Mouse (Mus musculus) spleen, postnatal 36 days (tissue): ENCODE measurements around the gene Appl2.

ENCODE experiments used
- DNase-seq, 2 experiments: peaks; one replicate each; pipeline ENCODE4 v3.0.0; 2022; ENCODE audit warnings: low spot score in 2 of 2, mixed read lengths in 1 of 2

The Appl2 gene

DNA sequence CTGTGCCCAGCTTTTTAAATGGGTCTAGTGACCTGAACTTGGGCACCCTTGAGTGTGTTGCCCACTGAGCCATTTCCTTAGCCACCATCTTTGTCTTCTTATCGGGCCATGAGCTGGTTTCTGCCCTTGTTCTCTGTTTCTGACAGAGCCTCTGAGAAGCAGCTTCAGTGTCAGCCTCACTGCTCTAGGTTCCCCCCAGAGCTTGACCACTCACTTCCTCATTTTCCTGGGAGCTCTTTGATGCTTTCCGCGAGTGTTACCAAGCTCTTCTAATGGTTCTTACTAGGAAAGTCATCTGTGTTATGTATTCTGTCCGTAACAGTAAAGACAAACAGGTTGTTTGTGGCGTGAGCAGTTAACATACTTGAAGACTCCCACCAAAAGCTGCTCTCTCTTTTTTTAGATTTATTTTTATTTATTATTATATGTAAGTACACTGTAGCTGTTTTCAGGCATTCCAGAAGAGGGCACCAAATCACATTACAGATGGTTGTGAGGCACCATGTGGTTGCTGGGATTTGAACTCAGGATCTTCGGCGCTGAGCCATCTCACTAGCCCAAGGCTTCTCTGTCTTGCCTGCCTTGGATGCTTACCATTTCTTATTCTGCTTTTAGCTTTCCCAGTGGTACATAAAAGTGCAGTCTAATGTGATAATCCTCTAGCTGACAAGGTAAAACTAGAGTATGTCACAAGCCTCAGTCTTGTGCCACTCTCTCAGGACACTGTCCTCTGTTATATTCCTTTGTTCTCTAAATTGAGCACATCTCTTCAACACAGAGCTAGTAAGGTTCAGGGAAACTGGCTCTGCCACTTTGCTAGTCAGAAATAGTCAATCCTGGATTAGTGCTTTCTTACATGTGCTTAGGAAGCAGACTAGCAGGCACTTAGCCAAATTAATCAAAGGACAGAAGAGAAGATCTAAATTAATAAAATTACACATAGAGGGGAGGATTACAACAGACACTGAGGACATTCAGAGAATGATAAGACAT is 82.8 kb downstream of the Appl2 start:
- DNase-seq = no peak

DNA sequence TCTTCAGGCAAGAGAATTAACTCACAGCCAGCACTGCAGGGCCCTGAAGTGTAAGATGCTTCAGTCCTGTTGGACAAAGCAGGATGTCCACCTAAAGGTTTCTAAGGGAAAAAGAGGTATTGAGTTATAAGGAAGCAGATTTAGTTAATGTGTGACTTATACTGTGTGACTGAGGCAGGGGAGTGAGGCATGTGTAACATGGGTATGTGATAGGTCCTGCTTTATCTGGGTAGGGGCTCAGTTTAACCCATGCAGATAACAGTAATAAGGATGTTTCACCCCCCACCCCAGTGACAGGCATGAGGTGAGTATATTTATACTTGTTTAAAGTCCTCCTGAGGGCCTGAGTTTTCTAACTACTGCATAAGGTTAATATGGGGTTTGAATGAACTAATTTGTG is 85.5 kb downstream of the Appl2 start:
- DNase-seq = no peak
